Mouse (Mus musculus) MEL (cell line): ENCODE results near the gene Slc12a6. TPM values are rescaled to one million over a fixed set of nuclear protein-coding genes. Genes with fewer than 3 reads are reported as not detected.

Experiments used
- DNase-seq: peaks from one replicate; pipeline ENCODE4 v3.0.0; 2011; ENCODE audit warnings: low read depth, low spot score
- H3K27ac ChIP-seq: 2 replicates; pipeline ENCODE4 v1.5.1; 2012; ENCODE audit warnings: low read depth, mild to moderate bottlenecking, control low read depth, low read length, moderate library complexity; ENCODE audit not compliant: control insufficient read depth
- H3K27me3 ChIP-seq, 2 experiments: fragments of 150-350 bp in 1 of 2; sonication (generic) in 1 of 2; 2 replicates each; pipeline ENCODE4 v1.6.1; 2012; ENCODE audit warnings: low read length in 2 of 2, mild to moderate bottlenecking in 2 of 2, improper control_type of control experiment in 1 of 2, moderate library complexity in 1 of 2; ENCODE audit not compliant: insufficient read depth in 2 of 2, control insufficient read depth in 1 of 2
- H3K36me3 ChIP-seq, 2 experiments: 2 replicates each; pipeline ENCODE4 v1.6.1; 2012 to 2014; ENCODE audit warnings: low read length in 2 of 2, improper control_type of control experiment in 1 of 2, inconsistent platforms in 1 of 2, mild to moderate bottlenecking in 1 of 2; ENCODE audit not compliant: insufficient read depth in 2 of 2, control insufficient read depth in 1 of 2
- H3K4me1 ChIP-seq, 2 experiments: fragments of 150-350 bp in 1 of 2; sonication (generic) in 1 of 2; 2 replicates each; pipeline ENCODE4 v1.6.1; 2012; ENCODE audit warnings: low read length in 2 of 2, improper control_type of control experiment in 1 of 2, mild to moderate bottlenecking in 1 of 2; ENCODE audit not compliant: insufficient read depth in 2 of 2, control insufficient read depth in 1 of 2
- H3K4me3 ChIP-seq, 2 experiments: fragments of 150-350 bp in 1 of 2; sonication (generic) in 1 of 2; 2 replicates each; pipeline ENCODE4 v1.5.1; 2012; ENCODE audit warnings: low read depth in 2 of 2, low read length in 2 of 2, mild to moderate bottlenecking in 2 of 2, moderate library complexity in 2 of 2, control low read depth in 1 of 2, improper control_type of control experiment in 1 of 2; ENCODE audit not compliant: control insufficient read depth in 1 of 2, insufficient read depth in 1 of 2
- H3K79me2 ChIP-seq: 2 replicates; pipeline ENCODE4 v1.6.1; 2012; ENCODE audit warnings: mild to moderate bottlenecking, low read length, moderate library complexity; ENCODE audit not compliant: control insufficient read depth, poor library complexity, insufficient read depth
- H3K9ac ChIP-seq: 2 replicates; pipeline ENCODE4 v1.6.1; 2012; ENCODE audit warnings: low read depth, mild to moderate bottlenecking, control low read depth, low read length, moderate library complexity; ENCODE audit not compliant: control insufficient read depth, poor library complexity, severe bottlenecking
- H3K9me3 ChIP-seq: fragments of 150-350 bp; sonication (generic); replicated peaks from 2 replicates; pipeline ENCODE4 v1.6.1; 2012; ENCODE audit warnings: mild to moderate bottlenecking, low read length, improper control_type of control experiment, moderate library complexity; ENCODE audit not compliant: insufficient read depth
- BHLHE40 ChIP-seq: IDR thresholded peaks from 2 replicates; pipeline ENCODE4 v1.6.1; 2012; ENCODE audit warnings: low read depth, mild to moderate bottlenecking, inconsistent platforms, low read length, improper control_type of control experiment, borderline replicate concordance
- CHD1 ChIP-seq: IDR thresholded peaks from 2 replicates; pipeline ENCODE4 v1.6.1; 2012; ENCODE audit warnings: low read depth, mild to moderate bottlenecking, inconsistent platforms, low read length, improper control_type of control experiment
- CTCF ChIP-seq, 3 experiments: IDR thresholded peaks in 2 of 3; conservative IDR thresholded peaks in 1 of 3; 2 replicates each; pipeline ENCODE4 v1.5.1; 2011 to 2012; ENCODE audit warnings: low read length in 3 of 3, low read depth in 2 of 3, mild to moderate bottlenecking in 2 of 3, improper control_type of control experiment in 1 of 3, inconsistent platforms in 1 of 3, mixed read lengths in 1 of 3, moderate library complexity in 1 of 3; ENCODE audit not compliant: control insufficient read depth in 1 of 3, insufficient read depth in 1 of 3, poor library complexity in 1 of 3, severe bottlenecking in 1 of 3
- E2F4 ChIP-seq: IDR thresholded peaks from 2 replicates; pipeline ENCODE4 v1.6.1; 2011; ENCODE audit warnings: low read depth, low read length, improper control_type of control experiment, borderline replicate concordance
- EP300 ChIP-seq, 2 experiments: IDR thresholded peaks; 2 replicates each; pipeline ENCODE4 v1.6.1; 2011; ENCODE audit warnings: improper control_type of control experiment in 2 of 2, low read length in 2 of 2, low read depth in 1 of 2, mild to moderate bottlenecking in 1 of 2
- ETS1 ChIP-seq: IDR thresholded peaks from 2 replicates; pipeline ENCODE4 v1.6.1; 2012; ENCODE audit warnings: low read depth, mild to moderate bottlenecking, inconsistent platforms, low read length, improper control_type of control experiment, moderate library complexity
- GABPA ChIP-seq: IDR thresholded peaks from 2 replicates; pipeline ENCODE4 v1.6.1; 2012; ENCODE audit warnings: low read depth, mild to moderate bottlenecking, inconsistent platforms, low read length, improper control_type of control experiment, moderate library complexity
- HCFC1 ChIP-seq: IDR thresholded peaks from 2 replicates; pipeline ENCODE4 v1.6.1; 2012; ENCODE audit warnings: low read depth, mild to moderate bottlenecking, inconsistent platforms, low read length, improper control_type of control experiment, moderate library complexity
- JUND ChIP-seq: IDR thresholded peaks from 2 replicates; pipeline ENCODE4 v1.6.1; 2011; ENCODE audit warnings: low read depth, mild to moderate bottlenecking, improper control_type of control experiment, low read length
- KAT2A ChIP-seq: conservative IDR thresholded peaks from 2 replicates; pipeline ENCODE4 v1.6.1; 2012; ENCODE audit warnings: low read depth, low read length, improper control_type of control experiment, inconsistent platforms
- MAFK ChIP-seq: IDR thresholded peaks from 2 replicates; pipeline ENCODE4 v1.6.1; 2011; ENCODE audit warnings: low read depth, mild to moderate bottlenecking, low read length, improper control_type of control experiment, borderline replicate concordance
- MEF2A ChIP-seq: IDR thresholded peaks from 2 replicates; pipeline ENCODE4 v1.6.1; 2014; ENCODE audit warnings: low read depth, mild to moderate bottlenecking, inconsistent platforms, low read length, improper control_type of control experiment; ENCODE audit not compliant: poor library complexity, insufficient replicate concordance, severe bottlenecking; ENCODE audit errors: extremely low read depth
- MXI1 ChIP-seq: IDR thresholded peaks from 2 replicates; pipeline ENCODE4 v1.6.1; 2011; ENCODE audit warnings: mild to moderate bottlenecking, low read depth, low read length, improper control_type of control experiment
- MYB ChIP-seq: IDR thresholded peaks from 2 replicates; pipeline ENCODE4 v1.6.1; 2011; ENCODE audit warnings: mild to moderate bottlenecking, low read depth, low read length, improper control_type of control experiment
- POLR2A ChIP-seq, 2 experiments: IDR thresholded peaks; 2 replicates each; pipeline ENCODE4 v1.6.1; 2011 to 2012; ENCODE audit warnings: low read length in 2 of 2, mild to moderate bottlenecking in 2 of 2, control low read depth in 1 of 2, improper control_type of control experiment in 1 of 2, low read depth in 1 of 2, moderate library complexity in 1 of 2; ENCODE audit not compliant: control insufficient read depth in 1 of 2, insufficient read depth in 1 of 2, poor library complexity in 1 of 2
- POLR2AphosphoS2 ChIP-seq: IDR thresholded peaks from 2 replicates; pipeline ENCODE4 v1.6.1; 2011; ENCODE audit warnings: low read length, improper control_type of control experiment
- RAD21 ChIP-seq: IDR thresholded peaks from 2 replicates; pipeline ENCODE4 v1.6.1; 2011; ENCODE audit warnings: mild to moderate bottlenecking, low read depth, low read length, improper control_type of control experiment
- SIN3A ChIP-seq: IDR thresholded peaks from 2 replicates; pipeline ENCODE4 v1.6.1; 2012; ENCODE audit warnings: low read length, improper control_type of control experiment, inconsistent platforms
- SMC3 ChIP-seq: IDR thresholded peaks from 2 replicates; pipeline ENCODE4 v1.6.1; 2011; ENCODE audit warnings: low read depth, low read length, improper control_type of control experiment
- TCF12 ChIP-seq: IDR thresholded peaks from 2 replicates; pipeline ENCODE4 v1.6.1; 2014; ENCODE audit warnings: low read depth, mild to moderate bottlenecking, inconsistent platforms, low read length, improper control_type of control experiment, moderate library complexity
- UBTF ChIP-seq: IDR thresholded peaks from 2 replicates; pipeline ENCODE4 v1.6.1; 2012; ENCODE audit warnings: low read depth, mild to moderate bottlenecking, inconsistent platforms, low read length, improper control_type of control experiment, moderate library complexity, borderline replicate concordance; ENCODE audit not compliant: insufficient read depth
- USF2 ChIP-seq, 2 experiments: IDR thresholded peaks; 2 replicates each; pipeline ENCODE4 v1.6.1; 2011 to 2012; ENCODE audit warnings: improper control_type of control experiment in 2 of 2, low read length in 2 of 2, borderline replicate concordance in 1 of 2, inconsistent platforms in 1 of 2, low read depth in 1 of 2, mild to moderate bottlenecking in 1 of 2; ENCODE audit not compliant: insufficient read depth in 1 of 2
- ZC3H11A ChIP-seq: IDR thresholded peaks from 2 replicates; pipeline ENCODE4 v1.6.1; 2012; ENCODE audit warnings: low read depth, mild to moderate bottlenecking, inconsistent platforms, low read length, improper control_type of control experiment
- ZKSCAN1 ChIP-seq: IDR thresholded peaks from 2 replicates; pipeline ENCODE4 v1.6.1; 2012; ENCODE audit warnings: low read depth, mild to moderate bottlenecking, inconsistent platforms, low read length, improper control_type of control experiment, moderate library complexity
- ZMIZ1 ChIP-seq: IDR thresholded peaks from 2 replicates; pipeline ENCODE4 v1.6.1; 2012; ENCODE audit warnings: low read depth, mild to moderate bottlenecking, inconsistent platforms, low read length, improper control_type of control experiment, moderate library complexity
- polyA plus RNA-seq, 2 experiments: library from polyadenylated mRNA; stranded (reverse) in 1 of 2; unstranded in 1 of 2; fragments of >175 nt in 1 of 2; fragments of >200 nt in 1 of 2; gene quantifications; 2 replicates each; pipeline versions ENCODE4 v1.2.1 to v1.2.4; 2012; ENCODE audit warnings: low replicate concordance in 2 of 2, low read depth in 1 of 2; ENCODE audit not compliant: insufficient read length in 2 of 2, insufficient read depth in 1 of 2, missing spikeins in 1 of 2
- total RNA-seq: library from RNA; depleted of rRNA; stranded (reverse); fragments of 300-350 nt; gene quantifications from 2 replicates; pipeline ENCODE4 v1.2.3, GENCODE M21; 2012

Slc12a6 gene
- total and polyA plus RNA-seq, 3 experiments: 20.4 to 21.2 TPM; not detected in 1

DNA sequence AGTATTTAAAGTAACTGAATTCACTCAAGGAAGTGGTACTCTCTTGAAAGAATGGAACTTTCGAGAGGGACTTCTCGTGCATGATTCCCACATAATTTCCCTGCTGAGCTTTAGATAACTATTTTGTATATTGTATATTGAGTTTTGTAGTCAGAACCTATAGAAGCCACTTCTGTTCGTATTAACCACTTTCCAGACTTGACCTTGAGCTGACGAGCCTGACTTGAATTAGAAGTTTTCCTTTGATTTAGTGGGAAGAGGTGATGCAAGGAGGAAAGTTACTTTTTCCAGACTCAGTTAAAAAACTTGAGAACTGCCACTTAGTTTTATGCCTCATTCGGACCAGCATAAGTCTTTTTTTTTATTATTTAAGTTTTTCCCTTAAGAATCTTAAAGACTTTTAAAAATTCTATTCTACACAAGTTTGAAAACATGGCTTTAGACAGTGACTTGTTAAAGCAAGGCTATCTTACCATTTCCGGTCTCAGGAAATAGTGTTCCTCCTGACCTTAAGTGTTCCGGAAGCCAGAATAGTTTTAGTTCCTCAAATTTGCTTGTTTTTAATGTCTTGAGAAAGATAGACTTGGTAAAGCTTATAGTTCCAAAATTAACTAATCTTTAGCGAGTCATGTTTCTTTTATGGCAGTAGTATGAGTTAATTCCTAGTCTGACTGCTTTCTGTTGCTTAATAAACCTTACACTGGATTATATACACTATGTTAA is 2.1 kb downstream of the Slc12a6 start (continued):
- no peak for TF ChIP-seq RAD21
- no peak for TF ChIP-seq SMC3
- no peak for TF ChIP-seq ZC3H11A
- 0 out of 2 replicates have a peak, but pooled peaks have one; percentile 32 for TF ChIP-seq POLR2AphosphoS2
- TF ChIP-seq E2F4: 0 out of 2 replicates have a peak, but pooled peaks have one; percentile 31
- peak; percentile 83; the same call in 1 of the 2 replicates for TF ChIP-seq CHD1
- no peak for TF ChIP-seq GABPA
- TF ChIP-seq HCFC1: peak; percentile 78
- TF ChIP-seq KAT2A: peak; percentile 33; the same call in 1 of the 2 replicates
- peak; percentile 97 for TF ChIP-seq SIN3A
- peak; percentile 90 for TF ChIP-seq EP300 (IDR thresholded peaks at IDR 0.05; ENCODE audit: low read depth in 1 of 2, low read length in 2 of 2)
- TF ChIP-seq UBTF: no peak
- no peak for TF ChIP-seq USF2 (IDR thresholded peaks at IDR 0.05; ENCODE audit: borderline replicate concordance in 1 of 2, insufficient read depth in 1 of 2, low read depth in 1 of 2, low read length in 2 of 2)
- peak; percentile 81 for TF ChIP-seq MXI1
- TF ChIP-seq MYB: no peak
- TF ChIP-seq POLR2A (IDR thresholded peaks at IDR 0.05; ENCODE audit: control insufficient read depth in 1 of 2, insufficient read depth in 1 of 2, low read depth in 1 of 2, low read length in 2 of 2, poor library complexity in 1 of 2): no peak
- peak; percentile 64; the same call in 1 of the 2 replicates for TF ChIP-seq ZMIZ1
- peak; percentile 54; the same call in 1 of the 2 replicates for TF ChIP-seq MAFK
- peak; percentile 65; the same call in 1 of the 2 replicates for TF ChIP-seq BHLHE40
- peak; percentile 68; the same call in 1 of the 2 replicates for TF ChIP-seq MEF2A
- TF ChIP-seq JUND: 0 out of 2 replicates have a peak, but pooled peaks have one; percentile 38
- peak; percentile 56 for TF ChIP-seq TCF12

DNA sequence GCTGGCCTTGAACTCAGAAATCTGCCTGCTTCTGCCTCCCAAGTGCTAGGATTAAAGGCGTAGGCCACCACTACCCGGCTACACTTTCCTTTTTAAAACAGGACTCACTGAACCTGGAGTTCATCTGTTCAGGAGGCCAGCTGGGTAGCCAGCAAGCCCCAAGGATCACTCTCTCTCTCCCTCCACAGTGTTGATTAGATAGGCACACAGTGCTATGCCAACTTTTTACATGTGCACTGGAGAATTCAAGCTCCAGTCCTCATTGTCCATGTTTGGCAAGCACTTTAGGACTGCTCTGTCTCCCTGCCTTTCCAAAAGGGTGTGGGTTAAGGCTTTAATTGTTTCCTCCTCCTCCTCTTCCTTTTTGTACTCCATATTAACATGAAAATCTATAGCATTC is 4.4 kb downstream of the Slc12a6 start:
- no peak overlapping the region for H3K27ac ChIP-seq
- H3K9ac ChIP-seq: no peak overlapping the region
- H3K4me3 ChIP-seq: no peak overlapping the region
- H3K27me3 ChIP-seq: no peaks in the 10 kb centered on the region
- no peak for DNase-seq
- peaks cover 4 to 16% of the 10 kb centered on the region in 2 experiments; a peak in 3 of 4 replicates for H3K36me3 ChIP-seq
- TF ChIP-seq GABPA: no peak
- no peak for TF ChIP-seq ZKSCAN1
- TF ChIP-seq CTCF (IDR thresholded peaks at IDR 0.05 in 2 of 3, conservative IDR thresholded peaks at IDR 0.05 in 1 of 3; ENCODE audit: control insufficient read depth in 1 of 3, insufficient read depth in 1 of 3, low read depth in 2 of 3, low read length in 3 of 3, poor library complexity in 1 of 3, severe bottlenecking in 1 of 3): no peak
- peak; percentile 30; the same call in 1 of the 2 replicates for TF ChIP-seq ETS1
- TF ChIP-seq SMC3: no peak
- TF ChIP-seq MXI1: peak; percentile 30; the same call in 1 of the 2 replicates
- H3K4me1 ChIP-seq: peaks cover 13 to 19% of the 10 kb centered on the region in 2 experiments
- no peaks in the 10 kb centered on the region for H3K9me3 ChIP-seq
- H3K79me2 ChIP-seq: peaks cover 20% of the 10 kb centered on the region
